Mouse (Mus musculus) stomach, embryonic 14.5 days (tissue): Measurements from ENCODE around the gene Foxa3. TPM values are rescaled to one million over a fixed set of nuclear protein-coding genes. Genes with fewer than 3 reads are reported as not detected.

Experiments
- ATAC-seq: fragments of 200-750 bp; cut with Nextera tagmentation; 2 replicates; pipeline ENCODE4 v1.8.0; 2017; ENCODE audit warnings: low read depth, moderate TSS enrichment; ENCODE audit not compliant: insufficient number of reproducible peaks, insufficient read depth, low FRiP score
- H3K27ac ChIP-seq: fragments of 300-500 bp; sonication (generic); 2 replicates; pipeline ENCODE4 v1.5.1; 2014; ENCODE audit warnings: mild to moderate bottlenecking, low read length, moderate library complexity, mixed read lengths
- H3K27me3 ChIP-seq: fragments of 300-500 bp; sonication (generic); 2 replicates; pipeline ENCODE4 v1.6.1; 2014; ENCODE audit warnings: low read length, control low read depth, mixed read lengths; ENCODE audit not compliant: control insufficient read depth, insufficient read depth
- H3K36me3 ChIP-seq: fragments of 300-500 bp; sonication (generic); 2 replicates; pipeline ENCODE4 v1.6.1; 2014; ENCODE audit warnings: mild to moderate bottlenecking, control low read depth, low read length, moderate library complexity, mixed read lengths; ENCODE audit not compliant: control insufficient read depth, insufficient read depth
- H3K4me1 ChIP-seq: fragments of 300-500 bp; sonication (generic); 2 replicates; pipeline ENCODE4 v1.6.1; 2014; ENCODE audit warnings: low read length, control low read depth, mixed read lengths; ENCODE audit not compliant: control insufficient read depth, insufficient read depth
- H3K4me2 ChIP-seq: fragments of 300-500 bp; sonication (generic); replicated peaks from 2 replicates; pipeline ENCODE4 v1.6.1; 2014; ENCODE audit warnings: low read depth, low read length, control low read depth
- H3K4me3 ChIP-seq: fragments of 300-500 bp; sonication (generic); 2 replicates; pipeline ENCODE4 v1.5.1; 2014; ENCODE audit warnings: low read depth, low read length, control low read depth
- H3K9ac ChIP-seq: fragments of 300-500 bp; sonication (generic); replicated peaks from 2 replicates; pipeline ENCODE4 v1.6.1; 2014; ENCODE audit warnings: low read depth, mild to moderate bottlenecking, control low read depth, low read length, moderate library complexity, mixed read lengths
- H3K9me3 ChIP-seq: fragments of 300-500 bp; sonication (generic); 2 replicates; pipeline ENCODE4 v1.6.1; 2016; ENCODE audit warnings: low read depth, low read length, control low read depth; ENCODE audit not compliant: control insufficient read depth
- WGBS: fragments of 180-500 bp; shearing (Covaris S2); extraction: QIAGEN DNeasy Blood & Tissue Kit; methylation state at CpG from one replicate; pipeline ENCODE4 v1.1.7; 2014; 5-methylcytosine and 5-hydroxymethylcytosine counted together
- polyA plus RNA-seq: library from polyadenylated mRNA; unstranded; fragments of >200 nt; fragmentation: Nextera tagmentation; extraction: Ambion mirVana; gene quantifications from 2 replicates; pipeline ENCODE4 v1.2.1, GENCODE M21; 2014

Foxa3 gene
- polyA plus RNA-seq, 1 experiment from 2014 or later: 15.3 TPM

GRCm38 (mm10) chr7:19046286-19047069 lies 23.1 kb upstream of the Foxa3 start:
- WGBS: 89% methylated on average over 11 of the region's 11 CpGs
- peaks cover 94% of the 10 kb centered on the region for H3K36me3 ChIP-seq
- H3K9ac ChIP-seq: no peak overlapping the region

GRCm38 (mm10) chr7:19044616-19045015 lies 21.3 kb upstream of the Foxa3 start:
- H3K4me2 ChIP-seq: no peak overlapping the region
- ATAC-seq: no peak
- H3K4me3 ChIP-seq: no peak overlapping the region
- H3K9ac ChIP-seq: no peak overlapping the region
- H3K9me3 ChIP-seq: no peaks in the 10 kb centered on the region
- no peaks in the 10 kb centered on the region for H3K27me3 ChIP-seq
- H3K36me3 ChIP-seq: peaks cover 95% of the 10 kb centered on the region
- 95% methylated on average over 6 of the region's 6 CpGs for WGBS
- no peaks in the 10 kb centered on the region for H3K4me1 ChIP-seq
- no peak overlapping the region for H3K27ac ChIP-seq

More at GRCm38 (mm10) chr7:19046286-19047069, 23.1 kb upstream of the Foxa3 start:
- no peak overlapping the region for H3K27ac ChIP-seq
- no peaks in the 10 kb centered on the region for H3K4me1 ChIP-seq
- no peak for ATAC-seq
- no peaks in the 10 kb centered on the region for H3K9me3 ChIP-seq
- H3K27me3 ChIP-seq: no peaks in the 10 kb centered on the region
- H3K4me3 ChIP-seq: no peak overlapping the region
- no peak overlapping the region for H3K4me2 ChIP-seq

- H3K27me3 ChIP-seq: no peaks in the 10 kb centered on the region
- 86% methylated on average over 4 of the region's 4 CpGs for WGBS
- ATAC-seq: no peak
- no peaks in the 10 kb centered on the region for H3K4me1 ChIP-seq
- no peak overlapping the region for H3K9ac ChIP-seq
- no peak overlapping the region for H3K4me3 ChIP-seq
- peaks cover 68% of the 10 kb centered on the region for H3K36me3 ChIP-seq
- no peak overlapping the region for H3K27ac ChIP-seq
- no peaks in the 10 kb centered on the region for H3K9me3 ChIP-seq
- no peak overlapping the region for H3K4me2 ChIP-seq
Measured at GRCm38 (mm10) chr7:19031641-19032040, 8.3 kb upstream of the Foxa3 start.

GRCm38 (mm10) chr7:19029084-19029653 lies 5.8 kb upstream of the Foxa3 start:
- H3K9me3 ChIP-seq: no peaks in the 10 kb centered on the region
- peaks cover 47% of the 10 kb centered on the region for H3K36me3 ChIP-seq
- no peak overlapping the region for H3K27ac ChIP-seq
- H3K9ac ChIP-seq: no peak overlapping the region
- peak; percentile 56 for ATAC-seq
- no peaks in the 10 kb centered on the region for H3K27me3 ChIP-seq
- no peak overlapping the region for H3K4me2 ChIP-seq
- H3K4me3 ChIP-seq: no peak overlapping the region
- WGBS: 61% methylated on average over 6 of the region's 6 CpGs
- H3K4me1 ChIP-seq: peaks cover 8% of the 10 kb centered on the region

- Histone ChIP-seq H3K4me3 (no peak overlapping the region), H3K36me3 (peaks cover 41% of the 10 kb centered on the region), H3K4me1 (peaks cover 11% of the 10 kb centered on the region), H3K27me3 (peaks cover 5% of the 10 kb centered on the region; the same call in 1 of the 2 replicates), H3K9ac (no peak overlapping the region), H3K27ac (no peak overlapping the region), H3K9me3 (no peaks in the 10 kb centered on the region), H3K4me2 (no peak overlapping the region)
- ATAC-seq: no peak
Measured at GRCm38 (mm10) chr7:19028067-19028466, 4.7 kb upstream of the Foxa3 start.

GRCm38 (mm10) chr7:19024581-19025255 lies 1.4 kb upstream of the Foxa3 start:
- Histone ChIP-seq H3K9ac (peak overlapping the region; percentile 92), H3K4me1 (peaks cover 14% of the 10 kb centered on the region), H3K9me3 (no peaks in the 10 kb centered on the region), H3K4me2 (peak overlapping the region; percentile 59), H3K36me3 (peaks cover 12% of the 10 kb centered on the region), H3K27me3 (peaks cover 16% of the 10 kb centered on the region), H3K27ac (peak overlapping the region; percentile 48; the same call in 1 of the 2 replicates), H3K4me3 (peak overlapping the region; percentile 95)
- 1% methylated on average over 34 of the region's 36 CpGs for WGBS
- ATAC-seq: peak; percentile 15; the same call in 1 of the 2 replicates

GRCm38 (mm10) chr7:19024096-19024506 lies 763 bp upstream of the Foxa3 start, which contains the start of gene Sympk:
Gene Sympk, plus strand, starts transcription at chr7:19024377.
- H3K9ac ChIP-seq: peak within 1 kb of the TSS; percentile 92
- peak; percentile 94 for ATAC-seq

GRCm38 (mm10) chr7:19022189-19022958 lies 964 bp downstream of the Foxa3 start:
- ATAC-seq: no peak
- Histone ChIP-seq H3K27ac (no peak overlapping the region; the same call in 1 of the 2 replicates), H3K9me3 (no peaks in the 10 kb centered on the region), H3K4me1 (peaks cover 14% of the 10 kb centered on the region), H3K36me3 (no peaks in the 10 kb centered on the region), H3K27me3 (peaks cover 16% of the 10 kb centered on the region), H3K4me2 (peak overlapping the region; percentile 23; the same call in 1 of the 2 replicates), H3K4me3 (peak overlapping the region; percentile 95), H3K9ac (no peak overlapping the region; the same call in 1 of the 2 replicates)
- WGBS: 46% methylated on average over 18 of the region's 18 CpGs

More at GRCm38 (mm10) chr7:19024096-19024506, 763 bp upstream of the Foxa3 start, which contains the start of gene Sympk:
- WGBS: under 1% methylated on average over 50 of the region's 50 CpGs
- Histone ChIP-seq H3K4me2 (peak within 1 kb of the TSS; percentile 59), H3K27ac (peak within 1 kb of the TSS; percentile 48), H3K4me1 (peaks cover 14% of the 10 kb centered on the region), H3K27me3 (peaks cover 16% of the 10 kb centered on the region), H3K9me3 (no peaks in the 10 kb centered on the region), H3K4me3 (peak within 1 kb of the TSS; percentile 95), H3K36me3 (peaks cover 6% of the 10 kb centered on the region)
